Mouse (Mus musculus): ENCODE data around the gene Lipe.
"Not testable (repeated sequence)": the region's sequence is repeated elsewhere in the genome, so short reads cannot be mapped to it uniquely, and the experiment has no call there.

The Lipe gene

GRCm38 (mm10) chr7:25412833-25413441 is 14.4 kb upstream of the Lipe start, which contains the start of gene Cxcl17:
Cxcl17 (minus strand) TSS chr7:25412886.
- DNase-seq, result no peak

- no peak for DNase-seq
These were observed 13.4 kb upstream of the Lipe start for GRCm38 (mm10) chr7:25411861-25412260.

GRCm38 (mm10) chr7:25410969-25411615 is 12.6 kb upstream of the Lipe start:
- DNase-seq, result no peak

DNA sequence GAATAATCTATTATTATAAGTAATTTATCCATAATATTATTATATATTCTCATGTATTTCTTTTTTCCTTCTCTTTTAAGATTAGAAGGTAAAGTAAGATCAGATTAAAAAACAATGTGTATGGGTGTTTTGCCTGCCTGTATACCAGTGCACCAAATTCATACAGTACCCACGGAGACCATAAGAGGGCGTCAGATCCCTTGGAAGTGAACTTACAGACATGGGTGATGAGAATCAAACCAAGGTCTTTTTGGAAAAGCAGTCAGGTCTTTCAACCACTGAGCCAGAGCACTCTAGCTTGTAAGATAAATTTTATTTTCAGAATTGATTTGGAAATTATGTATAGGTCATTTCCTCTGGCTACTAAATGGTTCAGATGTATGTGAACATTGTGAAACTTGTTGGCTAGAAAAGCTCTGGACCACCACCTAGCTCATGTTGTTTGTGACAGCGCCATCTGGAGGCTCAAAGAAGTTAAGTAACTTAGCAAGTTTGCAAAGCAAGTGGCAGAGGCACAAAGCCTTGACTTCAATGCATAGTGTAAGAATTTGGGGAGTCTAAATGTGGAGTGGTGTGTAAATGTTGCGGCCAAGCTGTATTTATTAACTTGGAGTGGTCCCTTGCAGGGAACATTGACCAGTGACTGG is 10.7 kb upstream of the Lipe start:
- DNase-seq, result no peak

DNA sequence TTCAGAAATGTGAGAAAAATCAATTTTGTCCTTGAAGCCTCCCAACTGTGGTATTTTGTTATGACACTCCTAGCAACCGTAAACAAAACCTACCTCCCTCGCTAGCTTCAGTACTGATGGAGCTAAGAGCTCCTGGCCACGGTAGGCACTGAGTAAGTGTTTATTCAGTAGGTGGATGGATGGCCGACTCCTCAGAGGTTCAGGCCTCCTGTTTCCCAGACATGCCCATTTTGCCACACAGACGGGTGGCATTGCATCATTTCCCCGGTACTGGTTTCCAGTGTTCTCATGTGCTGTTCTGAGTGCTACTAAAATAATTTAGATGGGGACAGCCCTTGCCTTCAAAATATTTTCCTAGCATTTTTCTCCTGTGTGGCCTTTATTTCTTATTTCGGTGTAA is 8.0 kb upstream of the Lipe start:
- no peak for DNase-seq

GRCm38 (mm10) chr7:25402671-25403101 is 4.2 kb upstream of the Lipe start:
- DNase-seq, result peak in 1 of 2 experiments; percentile 30

GRCm38 (mm10) chr7:25401986-25402385 is 3.5 kb upstream of the Lipe start:
- DNase-seq, result no peak

DNA sequence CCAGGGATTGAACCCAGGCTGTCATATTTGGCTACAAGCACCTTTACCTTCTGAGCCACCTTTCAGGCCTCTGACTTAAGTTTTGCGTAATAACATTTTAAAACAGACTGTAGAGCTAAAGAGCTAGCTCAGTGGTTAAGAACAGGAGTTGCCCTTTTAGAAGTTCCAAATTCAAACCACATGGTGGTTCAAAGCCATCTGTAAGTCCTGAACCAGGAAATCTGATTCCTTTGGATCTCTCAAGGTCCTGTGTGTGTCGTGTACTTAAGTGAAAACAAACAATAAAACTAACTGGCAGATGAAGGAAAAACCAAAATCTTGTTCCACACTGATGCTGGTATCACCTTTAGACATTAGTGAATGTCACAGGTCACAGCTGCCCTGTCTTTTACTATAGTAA is 3.0 kb upstream of the Lipe start:
- no peak for DNase-seq

DNA sequence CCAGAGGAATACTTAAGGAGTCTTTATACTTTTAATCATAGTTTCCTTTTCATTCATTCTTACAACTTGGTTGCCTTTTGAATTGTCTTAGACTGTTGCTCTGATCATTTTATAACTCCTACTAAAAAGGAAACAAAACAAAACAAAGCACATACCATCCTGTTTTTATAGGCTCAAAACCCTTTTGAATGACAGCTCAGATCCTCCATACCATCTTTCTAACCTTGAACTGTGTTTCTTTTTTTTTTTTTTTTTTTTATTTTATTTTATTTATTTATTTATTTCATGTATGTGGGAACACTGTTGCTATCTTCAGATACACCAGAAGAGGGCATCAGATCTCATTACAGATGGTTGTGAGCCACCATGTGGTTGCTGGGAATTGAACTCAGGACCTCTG is 518 bp upstream of the Lipe start:
- DNase-seq, result not testable (repeated sequence)

GRCm38 (mm10) chr7:25396621-25397020 is 1.9 kb downstream of the Lipe start:
- no peak for DNase-seq

DNA sequence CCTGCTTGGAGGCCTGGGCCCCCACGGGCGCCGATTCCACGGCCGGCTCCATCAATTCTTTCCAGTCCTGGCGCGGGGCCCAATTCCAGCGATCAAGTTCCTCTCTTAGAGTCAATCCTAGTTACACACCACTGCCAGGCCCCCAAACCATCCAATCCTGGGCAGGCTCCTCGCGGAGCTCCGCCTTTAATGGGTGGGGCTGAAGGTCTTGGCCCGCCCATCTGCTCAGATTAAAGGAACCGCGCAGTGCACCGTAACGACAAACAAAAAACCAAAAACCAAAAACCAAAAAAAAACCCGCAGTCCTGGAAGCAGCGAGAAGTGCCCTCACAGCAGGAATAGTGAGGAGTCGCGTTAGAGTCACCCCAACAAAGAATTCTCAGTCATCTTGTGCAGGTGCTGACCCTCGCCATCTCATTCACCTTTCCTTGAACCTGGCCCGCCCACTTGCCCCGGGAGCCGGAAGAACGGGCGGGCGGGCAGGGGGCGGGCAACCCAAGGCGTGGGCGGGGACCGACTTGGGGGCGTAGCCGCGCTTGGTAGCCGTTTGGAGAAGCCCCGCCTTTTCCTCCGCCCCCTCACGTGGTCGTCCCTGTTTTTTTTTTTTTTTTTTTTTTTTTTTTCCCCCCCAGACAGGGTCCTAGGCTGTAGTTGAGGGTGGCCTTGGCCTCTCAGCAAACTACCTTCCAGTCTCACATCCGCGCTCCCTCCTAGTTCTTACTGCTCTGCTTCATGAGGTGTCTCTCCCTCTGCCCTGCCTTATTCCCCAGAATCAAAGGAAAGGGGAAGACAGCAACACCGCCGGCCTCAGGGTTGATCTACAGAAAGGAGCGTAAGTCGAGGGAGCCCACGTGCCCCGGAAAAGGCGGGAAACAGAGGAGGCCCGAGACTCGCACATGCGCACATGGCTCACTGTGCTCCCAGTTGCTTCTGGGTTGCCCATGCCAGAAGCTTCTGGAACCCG is 2.7 kb downstream of the Lipe start:
- DNase-seq, result peak; percentile 95 to 96

GRCm38 (mm10) chr7:25395186-25395557 is 3.3 kb downstream of the Lipe start:
- no peak for DNase-seq

DNA sequence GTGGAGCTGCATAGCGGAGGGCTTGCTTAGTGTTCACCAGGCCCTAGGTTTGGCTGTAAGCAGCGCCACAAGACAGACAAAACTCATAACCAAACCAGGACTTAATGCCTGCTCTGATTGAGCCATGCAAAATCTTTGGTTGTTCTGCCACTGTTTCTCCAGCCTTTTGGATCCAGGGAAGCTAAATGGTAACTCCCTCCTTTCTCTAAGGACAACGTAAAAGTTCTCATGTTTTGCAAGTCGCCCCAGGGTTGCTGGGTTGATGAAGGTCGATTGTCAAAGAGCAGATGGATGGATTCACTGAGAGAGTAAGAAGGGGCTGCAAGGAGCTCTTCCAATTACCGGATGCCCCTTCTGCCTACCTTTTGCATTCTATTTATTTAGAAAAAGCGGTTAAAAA is 3.8 kb downstream of the Lipe start:
- DNase-seq, result no peak

DNA sequence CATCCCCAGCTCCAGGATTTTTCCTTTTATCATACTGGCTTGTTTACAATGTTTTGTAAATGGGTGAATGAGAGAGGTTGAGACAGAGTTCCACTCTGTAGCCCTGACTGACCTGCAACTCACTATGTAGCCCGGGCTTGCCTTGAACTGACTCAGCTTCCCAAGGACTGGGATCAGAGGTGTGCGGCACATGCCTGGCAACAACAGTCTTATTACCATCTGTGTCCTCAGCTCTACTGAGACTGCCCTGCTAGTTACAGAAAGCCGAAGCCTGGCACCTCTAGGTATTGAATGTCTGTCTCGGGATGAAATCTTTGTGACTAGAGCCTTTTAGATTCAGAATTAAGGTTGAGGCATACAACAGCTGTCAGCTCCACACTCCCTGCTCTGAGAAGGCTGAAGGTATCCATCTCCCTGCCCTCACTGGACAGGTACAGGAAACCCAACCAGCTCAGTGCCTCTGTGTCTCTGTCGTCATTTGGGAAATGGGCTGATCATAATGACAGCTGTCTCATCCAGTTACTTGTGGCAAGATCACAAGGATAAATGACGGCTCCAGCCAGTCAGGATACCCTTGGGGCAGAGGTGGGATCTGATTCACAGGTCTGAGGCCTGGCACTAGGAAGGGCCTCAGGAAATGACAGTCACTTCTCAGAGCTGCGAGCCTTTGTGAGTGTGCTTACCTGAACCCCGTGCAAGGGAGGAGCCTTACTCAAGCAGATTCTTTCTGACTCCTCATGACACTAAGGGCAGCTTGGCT is 4.9 kb downstream of the Lipe start:
- peak in 1 of 2 experiments; percentile 16 for DNase-seq

DNA sequence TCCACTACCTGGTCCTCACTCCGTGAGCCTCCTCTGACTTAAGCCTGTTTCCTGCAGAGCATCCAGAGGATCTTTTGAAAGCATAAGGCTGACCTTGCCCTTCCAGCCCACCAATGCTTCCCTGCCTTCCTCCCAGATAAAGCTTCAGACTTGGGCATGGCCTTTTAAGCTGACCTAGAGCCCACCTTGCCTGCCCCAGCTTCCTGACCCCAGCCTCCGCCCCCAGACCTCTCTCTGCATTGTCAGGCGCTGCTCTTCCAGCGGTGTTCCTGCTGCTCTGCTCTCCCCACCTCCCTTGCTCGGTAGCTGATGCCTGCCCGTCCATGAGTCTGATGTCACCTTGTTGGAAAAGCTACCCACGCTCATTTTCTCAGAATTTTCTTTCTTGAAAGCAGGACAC is 5.7 kb downstream of the Lipe start:
- no peak for DNase-seq

DNA sequence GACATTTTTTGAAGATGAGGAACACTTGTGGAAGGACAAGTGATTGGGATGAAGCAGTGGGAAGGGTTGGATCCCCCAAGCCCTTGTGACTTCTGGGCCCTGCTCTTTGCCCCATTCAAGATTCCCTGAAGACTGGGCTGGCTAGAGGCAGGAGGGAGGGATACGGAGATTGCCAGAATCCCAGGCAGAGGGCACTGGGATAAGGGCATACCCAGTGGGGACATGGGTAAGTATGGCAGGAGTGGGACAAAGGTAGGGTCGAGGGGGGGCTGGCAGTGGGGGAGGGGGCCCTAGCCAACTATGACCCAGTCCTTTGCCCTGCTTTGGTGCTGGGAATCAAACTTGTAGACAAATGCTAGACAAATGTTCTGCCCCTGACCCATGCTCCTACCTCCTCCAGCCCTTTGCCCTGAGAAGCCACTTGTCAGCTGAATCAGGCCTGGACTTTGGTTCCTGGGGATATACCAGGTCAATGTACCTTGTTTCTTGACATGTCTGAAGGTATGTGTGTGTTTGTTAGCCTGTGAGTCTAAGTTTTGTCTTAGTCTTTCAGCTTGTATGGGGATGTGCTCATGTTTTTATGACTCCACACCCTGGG is 6.6 kb downstream of the Lipe start:
- DNase-seq, result no peak

DNA sequence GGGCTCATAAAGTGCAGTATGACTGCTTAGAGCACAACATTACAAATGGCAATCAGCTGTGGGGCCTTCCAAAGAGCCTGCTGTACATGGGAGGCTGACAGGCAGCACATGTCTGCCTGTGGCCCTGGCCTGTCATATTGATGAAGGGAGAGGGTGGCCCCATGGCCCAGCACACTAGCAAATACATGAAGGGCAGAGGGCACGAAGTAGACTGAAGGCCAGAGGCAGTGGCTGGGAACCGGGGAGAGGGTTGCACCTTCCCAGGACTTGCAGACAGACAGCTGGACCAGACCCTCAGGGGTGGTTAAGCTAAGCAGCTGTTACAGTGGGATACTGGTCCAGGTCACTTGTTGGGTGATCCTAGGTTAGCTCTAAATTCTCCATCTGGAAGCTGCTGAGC is 7.5 kb downstream of the Lipe start:
- DNase-seq, result no peak

DNA sequence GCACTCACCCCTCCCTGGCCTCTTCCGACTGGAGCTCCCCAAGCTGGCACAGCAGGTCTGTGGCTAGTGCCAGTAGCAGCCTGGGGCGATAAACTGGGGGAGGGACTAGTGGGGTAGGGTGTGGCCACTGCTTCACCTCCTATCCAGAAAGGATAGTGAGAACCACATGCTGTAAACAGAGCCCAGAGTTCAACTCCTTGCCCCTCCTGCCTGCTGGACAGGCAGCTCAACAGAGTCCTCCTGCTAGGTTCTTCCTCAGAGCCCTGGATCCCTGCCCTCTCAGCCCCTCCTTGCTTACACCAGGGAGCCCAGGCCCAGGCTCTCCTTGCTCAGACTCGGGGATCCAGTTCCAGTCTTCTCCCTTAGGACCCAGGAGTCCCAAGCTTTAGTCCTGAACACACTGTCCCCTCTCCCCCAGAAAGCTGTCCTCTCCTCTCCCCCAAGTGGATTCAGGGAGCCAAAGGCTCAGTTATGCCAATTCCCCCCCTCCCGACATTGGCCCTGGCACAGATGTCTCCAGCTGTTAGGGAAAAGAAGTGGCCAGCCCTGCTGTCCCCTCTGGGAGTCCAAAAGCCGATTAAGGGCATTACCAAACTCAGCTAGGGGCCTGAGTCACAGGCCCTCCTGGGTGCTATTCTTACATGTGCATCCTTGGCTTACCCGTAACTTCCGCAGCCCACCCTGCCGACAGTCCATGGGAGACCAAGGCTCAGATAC is 8.3 kb downstream of the Lipe start:
- DNase-seq, result no peak

DNA sequence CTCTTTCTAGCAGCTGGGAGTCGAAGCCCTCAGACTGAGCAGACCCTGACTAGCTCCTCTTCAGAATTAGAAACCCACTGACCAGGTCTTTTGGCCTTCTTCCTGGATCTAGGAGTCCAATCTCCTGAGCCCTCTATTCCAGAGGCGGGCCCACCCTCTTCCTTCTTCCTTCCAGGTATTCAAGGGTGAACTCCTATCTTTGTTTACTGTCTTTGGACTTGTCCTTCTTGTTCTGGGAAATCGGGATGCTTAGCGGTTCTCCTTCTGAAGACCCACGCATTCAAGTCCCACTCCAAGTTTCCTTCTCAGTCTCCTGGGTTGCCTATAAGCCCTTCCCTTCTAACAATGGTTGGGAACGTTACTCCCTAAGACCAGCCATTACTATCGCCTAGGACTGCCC is 9.6 kb downstream of the Lipe start:
- no peak for DNase-seq

DNA sequence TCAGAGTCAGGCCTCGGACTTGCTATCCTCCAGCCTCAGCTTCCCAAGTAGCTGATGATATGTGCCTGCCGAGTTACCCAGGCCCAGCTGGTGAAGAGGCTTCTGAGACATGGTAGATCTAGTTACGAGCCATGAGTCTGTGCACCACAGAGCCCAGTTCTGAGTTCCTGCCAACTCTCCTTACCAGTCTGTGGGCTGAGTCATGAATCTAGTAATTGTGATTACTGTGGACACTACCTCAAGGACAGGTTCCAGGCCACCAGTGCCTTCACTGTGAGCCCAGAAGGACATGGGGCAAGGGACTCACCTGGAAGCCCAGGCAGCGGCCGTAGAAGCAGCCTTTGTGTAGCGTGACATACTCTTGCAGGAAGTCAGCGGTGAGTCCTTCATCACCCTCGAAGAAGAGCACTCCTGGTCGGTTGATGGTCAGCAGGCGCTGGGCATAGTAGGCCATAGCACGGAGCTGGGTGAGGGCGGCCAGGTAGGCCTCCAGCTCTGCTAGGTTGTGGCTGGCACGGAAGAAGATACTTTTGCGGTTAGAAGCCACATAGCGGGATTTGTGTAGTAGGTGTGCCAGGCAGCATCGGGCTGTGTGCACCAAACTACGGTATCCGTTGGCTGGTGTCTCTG is 10.6 kb downstream of the Lipe start:
- no peak for DNase-seq
